Mouse (Mus musculus) granulocyte monocyte progenitor cell, adult 5-6 weeks (primary cell): ENCODE measurements around the gene Bex6. TPM values are rescaled to one million over a fixed set of nuclear protein-coding genes. Genes with fewer than 3 reads are reported as not detected.

ENCODE experiments used
- total RNA-seq, 2 experiments: library from RNA; stranded (forward) in 1 of 2; stranded (reverse) in 1 of 2; fragments of 200-712, 200-1000 nt in 1 of 2; fragments of >200 nt in 1 of 2; fragmentation: Nextera tagmentation in 1 of 2; gene quantifications; 2 replicates each; pipeline ENCODE4 v1.2.3; 2014 to 2017

Gene Bex6
- total RNA-seq, 2 experiments from 2014 or later, result 86.7 to 102 TPM

Other genes starting within 250 kb of the Bex6 start
- gene Pigz, start 246.0 kb upstream of the Bex6 start, total RNA-seq (2014; fragmentation: Nextera tagmentation), result 0.47 TPM in 1 of 2 replicates, not detected in the other
- not detected in 2 replicates for gene Pigz, start 246.0 kb upstream of the Bex6 start, total RNA-seq (2017)
- gene 0610012G03Rik, start 231.3 kb upstream of the Bex6 start, total RNA-seq (2014; fragmentation: Nextera tagmentation), result 26.4 and 32.7 TPM in 2 replicates
- gene 0610012G03Rik, start 231.3 kb upstream of the Bex6 start, total RNA-seq (2017), result 12.9 and 24.1 TPM in 2 replicates
- 40.1 and 47.4 TPM in 2 replicates for gene Ncbp2, start 231.3 kb upstream of the Bex6 start, total RNA-seq (2014; fragmentation: Nextera tagmentation)
- gene Ncbp2, start 231.3 kb upstream of the Bex6 start, total RNA-seq (2017), result 60.5 and 62.0 TPM in 2 replicates
- 26.5 and 27.3 TPM in 2 replicates for gene Senp5, start 176.5 kb upstream of the Bex6 start, total RNA-seq (2014; fragmentation: Nextera tagmentation)
- gene Senp5, start 176.5 kb upstream of the Bex6 start, total RNA-seq (2017), result 19.6 and 21.6 TPM in 2 replicates
- gene Pak2, start 100.5 kb upstream of the Bex6 start, total RNA-seq (2014; fragmentation: Nextera tagmentation), result 65.0 and 67.3 TPM in 2 replicates
- 54.2 and 54.9 TPM in 2 replicates for gene Pak2, start 100.5 kb upstream of the Bex6 start, total RNA-seq (2017)
- gene Pigx, start 80.1 kb upstream of the Bex6 start, total RNA-seq (2014; fragmentation: Nextera tagmentation), result 84.7 and 88.8 TPM in 2 replicates
- gene Pigx, start 80.1 kb upstream of the Bex6 start, total RNA-seq (2017), result 46.6 and 75.6 TPM in 2 replicates
- 9.9 and 18.8 TPM in 2 replicates for gene Cep19, start 80.0 kb upstream of the Bex6 start, total RNA-seq (2014; fragmentation: Nextera tagmentation)
- 27.0 and 36.8 TPM in 2 replicates for gene Cep19, start 80.0 kb upstream of the Bex6 start, total RNA-seq (2017)
- gene Nrros, start 14.2 kb upstream of the Bex6 start, total RNA-seq (2014; fragmentation: Nextera tagmentation), result 185 and 192 TPM in 2 replicates
- gene Nrros, start 14.2 kb upstream of the Bex6 start, total RNA-seq (2017), result 110 and 119 TPM in 2 replicates
- gene Fbxo45, start 67.3 kb downstream of the Bex6 start, total RNA-seq (2014; fragmentation: Nextera tagmentation), result 10.8 and 17.9 TPM in 2 replicates
- 21.9 and 22.5 TPM in 2 replicates for gene Fbxo45, start 67.3 kb downstream of the Bex6 start, total RNA-seq (2017)
- 13.5 and 22.1 TPM in 2 replicates for gene Wdr53, start 67.4 kb downstream of the Bex6 start, total RNA-seq (2014; fragmentation: Nextera tagmentation)
- gene Wdr53, start 67.4 kb downstream of the Bex6 start, total RNA-seq (2017), result 12.9 and 16.0 TPM in 2 replicates
- not detected in 2 replicates for gene Smco1, start 91.6 kb downstream of the Bex6 start, total RNA-seq (2014; fragmentation: Nextera tagmentation)
- gene Smco1, start 91.6 kb downstream of the Bex6 start, total RNA-seq (2017), result not detected in 2 replicates
- 24.6 and 28.5 TPM in 2 replicates for gene Rnf168, start 97.6 kb downstream of the Bex6 start, total RNA-seq (2014; fragmentation: Nextera tagmentation)
- gene Rnf168, start 97.6 kb downstream of the Bex6 start, total RNA-seq (2017), result 52.1 and 67.7 TPM in 2 replicates
- gene Ubxn7, start 152.4 kb downstream of the Bex6 start, total RNA-seq (2014; fragmentation: Nextera tagmentation), result 26.1 and 40.0 TPM in 2 replicates
- 25.0 and 28.7 TPM in 2 replicates for gene Ubxn7, start 152.4 kb downstream of the Bex6 start, total RNA-seq (2017)
- not detected in 2 replicates for gene Tm4sf19, start 220.7 kb downstream of the Bex6 start, total RNA-seq (2014; fragmentation: Nextera tagmentation)
- gene Tm4sf19, start 220.7 kb downstream of the Bex6 start, total RNA-seq (2017), result not detected in 2 replicates
- gene Tctex1d2, start 239.9 kb downstream of the Bex6 start, total RNA-seq (2014; fragmentation: Nextera tagmentation), result 41.4 and 54.7 TPM in 2 replicates
- 31.5 and 49.4 TPM in 2 replicates for gene Tctex1d2, start 239.9 kb downstream of the Bex6 start, total RNA-seq (2017)